Mouse (Mus musculus) forebrain, embryonic 11.5 days (tissue): ENCODE measurements at regions not wholly inside any gene's neighbourhood (a gene's known extent, or its start where the extent isn't known, plus 50 kb on each side); places are given as distances from the start of the nearest gene placed in this dataset.

Experiments used
- ATAC-seq: fragments of 200-750 bp; cut with Nextera tagmentation; replicated peaks from 2 replicates; pipeline ENCODE4 v1.8.0; 2017; ENCODE audit warnings: moderate TSS enrichment; ENCODE audit not compliant: low FRiP score
- DNase-seq: peaks from one replicate; pipeline ENCODE4 v3.0.0-alpha.2; 2017; ENCODE audit warnings: low spot score
- H3K27ac ChIP-seq: fragments of 300-500 bp; sonication (generic); 2 replicates; pipeline ENCODE4 v1.5.1; 2014; ENCODE audit warnings: low read depth, low read length
- H3K27me3 ChIP-seq: fragments of 300-500 bp; sonication (generic); 2 replicates; pipeline ENCODE4 v1.6.1; 2014; ENCODE audit warnings: mild to moderate bottlenecking, low read length, mixed read lengths; ENCODE audit not compliant: control insufficient read depth, insufficient read depth
- H3K36me3 ChIP-seq: fragments of 300-500 bp; sonication (generic); 2 replicates; pipeline ENCODE4 v1.6.1; 2014; ENCODE audit warnings: mild to moderate bottlenecking, low read length, moderate library complexity, mixed read lengths; ENCODE audit not compliant: control insufficient read depth, insufficient read depth
- H3K4me1 ChIP-seq: fragments of 300-500 bp; sonication (generic); replicated peaks from 2 replicates; pipeline ENCODE4 v1.6.1; 2014; ENCODE audit warnings: low read length, mixed read lengths; ENCODE audit not compliant: control insufficient read depth, insufficient read depth
- H3K4me2 ChIP-seq: fragments of 300-500 bp; sonication (generic); 2 replicates; pipeline ENCODE4 v1.6.1; 2014; ENCODE audit warnings: low read depth, mild to moderate bottlenecking, low read length, moderate library complexity, mixed read lengths; ENCODE audit not compliant: severe bottlenecking
- H3K4me3 ChIP-seq: fragments of 300-500 bp; sonication (generic); 2 replicates; pipeline ENCODE4 v1.5.1; 2014; ENCODE audit warnings: low read depth, low read length
- H3K9ac ChIP-seq: fragments of 300-500 bp; sonication (generic); 2 replicates; pipeline ENCODE4 v1.6.1; 2014; ENCODE audit warnings: low read length
- H3K9me3 ChIP-seq: fragments of 300-500 bp; sonication (generic); 2 replicates; pipeline ENCODE4 v1.6.1; 2016; ENCODE audit warnings: low read length, mixed read lengths; ENCODE audit not compliant: control insufficient read depth
- WGBS: fragments of 180-500 bp; shearing (Covaris S2); extraction: QIAGEN DNeasy Blood & Tissue Kit; methylation state at CpG from one replicate; pipeline ENCODE4 v1.1.7; 2014; 5-methylcytosine and 5-hydroxymethylcytosine counted together

GRCm38 (mm10) chr5:46149851-46150615 lies 292.6 kb upstream of the Lcorl start:
- peaks cover 8% of the 10 kb centered on the region; the same call in 1 of the 2 replicates for H3K4me1 ChIP-seq
- H3K4me3 ChIP-seq = no peak overlapping the region
- H3K9ac ChIP-seq = no peak overlapping the region
- no peaks in the 10 kb centered on the region for H3K9me3 ChIP-seq
- 52% methylated on average over 6 of the region's 6 CpGs for WGBS
- no peak overlapping the region for H3K27ac ChIP-seq
- H3K36me3 ChIP-seq = no peaks in the 10 kb centered on the region
- ATAC-seq (no peak), DNase-seq (no peak)
- no peak overlapping the region for H3K4me2 ChIP-seq
- no peaks in the 10 kb centered on the region; the same call in 1 of the 2 replicates for H3K27me3 ChIP-seq

GRCm38 (mm10) chr5:46139024-46139423 lies 281.6 kb upstream of the Lcorl start:
- no peak overlapping the region for H3K9ac ChIP-seq
- no peaks in the 10 kb centered on the region for H3K27me3 ChIP-seq
- no peaks in the 10 kb centered on the region for H3K4me1 ChIP-seq
- 78% methylated on average over 2 of the region's 2 CpGs for WGBS
- no peak overlapping the region for H3K4me3 ChIP-seq
- DNase-seq = no peak
- H3K36me3 ChIP-seq = no peaks in the 10 kb centered on the region
- no peak for ATAC-seq
- no peak overlapping the region for H3K27ac ChIP-seq
- no peak overlapping the region for H3K4me2 ChIP-seq
- no peaks in the 10 kb centered on the region for H3K9me3 ChIP-seq

- Histone ChIP-seq H3K27me3 (no peaks in the 10 kb centered on the region), H3K4me1 (no peaks in the 10 kb centered on the region), H3K4me3 (no peak overlapping the region), H3K4me2 (no peak overlapping the region), H3K27ac (no peak overlapping the region), H3K9me3 (no peaks in the 10 kb centered on the region), H3K9ac (no peak overlapping the region), H3K36me3 (no peaks in the 10 kb centered on the region)
- no peak for DNase-seq
- WGBS = 45% methylated on average over 3 of the region's 3 CpGs
- no peak; the same call in 1 of the 2 replicates for ATAC-seq
Measured at GRCm38 (mm10) chr5:46137695-46138094, 280.3 kb upstream of the Lcorl start.

GRCm38 (mm10) chr5:46108020-46108419 lies 250.6 kb upstream of the Lcorl start:
- Histone ChIP-seq H3K27me3 (no peaks in the 10 kb centered on the region), H3K4me2 (no peak overlapping the region), H3K9me3 (no peaks in the 10 kb centered on the region), H3K9ac (no peak overlapping the region), H3K27ac (no peak overlapping the region), H3K4me1 (no peaks in the 10 kb centered on the region), H3K4me3 (no peak overlapping the region), H3K36me3 (no peaks in the 10 kb centered on the region)
- WGBS = 73% methylated on average over 4 of the region's 4 CpGs
- no peak for ATAC-seq
- DNase-seq = no peak

GRCm38 (mm10) chr5:46103350-46103749 lies 245.9 kb upstream of the Lcorl start:
- DNase-seq (no peak), ATAC-seq (no peak)
- Histone ChIP-seq H3K27me3 (no peaks in the 10 kb centered on the region), H3K9ac (no peak overlapping the region), H3K36me3 (no peaks in the 10 kb centered on the region), H3K4me2 (no peak overlapping the region), H3K4me3 (no peak overlapping the region), H3K27ac (no peak overlapping the region), H3K9me3 (no peaks in the 10 kb centered on the region), H3K4me1 (no peaks in the 10 kb centered on the region)
- 82% methylated on average over 4 of the region's 4 CpGs for WGBS

- Histone ChIP-seq H3K27me3 (no peaks in the 10 kb centered on the region), H3K36me3 (no peaks in the 10 kb centered on the region), H3K9ac (no peak overlapping the region), H3K27ac (no peak overlapping the region), H3K4me2 (no peak overlapping the region), H3K4me1 (no peaks in the 10 kb centered on the region), H3K9me3 (no peaks in the 10 kb centered on the region), H3K4me3 (no peak overlapping the region)
- no peak for DNase-seq
- WGBS = 84% methylated on average over 5 of the region's 5 CpGs
- no peak for ATAC-seq
Measured at GRCm38 (mm10) chr5:46092549-46092948, 235.1 kb upstream of the Lcorl start.

GRCm38 (mm10) chr5:46086885-46087284 lies 229.5 kb upstream of the Lcorl start:
- H3K36me3 ChIP-seq = no peaks in the 10 kb centered on the region
- no peaks in the 10 kb centered on the region for H3K4me1 ChIP-seq
- H3K9me3 ChIP-seq = no peaks in the 10 kb centered on the region
- H3K4me3 ChIP-seq = no peak overlapping the region
- no peak for DNase-seq
- no peak overlapping the region for H3K27ac ChIP-seq
- H3K27me3 ChIP-seq = no peaks in the 10 kb centered on the region
- H3K4me2 ChIP-seq = no peak overlapping the region
- no peak for ATAC-seq
- H3K9ac ChIP-seq = no peak overlapping the region
- 87% methylated on average over 1 of the region's 1 CpGs for WGBS

GRCm38 (mm10) chr5:46083293-46083692 lies 225.9 kb upstream of the Lcorl start:
- no peak for ATAC-seq

GRCm38 (mm10) chr5:46073744-46074143 lies 216.3 kb upstream of the Lcorl start:
- DNase-seq (no peak), ATAC-seq (no peak)
- H3K4me3 ChIP-seq = no peak overlapping the region
- no peak overlapping the region for H3K4me2 ChIP-seq
- no peak overlapping the region for H3K27ac ChIP-seq
- whole genome bisulfite sequencing = 83% methylated on average over 1 of the region's 1 CpGs
- H3K9me3 ChIP-seq = no peaks in the 10 kb centered on the region
- H3K4me1 ChIP-seq = 0 out of 2 replicates have a peak, but pooled peaks cover 2% of the 10 kb centered on the region
- no peak overlapping the region for H3K9ac ChIP-seq
- H3K36me3 ChIP-seq = no peaks in the 10 kb centered on the region
- H3K27me3 ChIP-seq = no peaks in the 10 kb centered on the region

More at GRCm38 (mm10) chr5:46083293-46083692, 225.9 kb upstream of the Lcorl start:
- no peak overlapping the region for H3K9ac ChIP-seq
- H3K4me3 ChIP-seq = no peak overlapping the region
- no peaks in the 10 kb centered on the region for H3K36me3 ChIP-seq
- no peaks in the 10 kb centered on the region for H3K27me3 ChIP-seq
- H3K4me2 ChIP-seq = no peak overlapping the region
- 87% methylated on average over 2 of the region's 2 CpGs for WGBS
- H3K4me1 ChIP-seq = no peaks in the 10 kb centered on the region
- H3K9me3 ChIP-seq = no peaks in the 10 kb centered on the region
- DNase-seq = no peak
- H3K27ac ChIP-seq = no peak overlapping the region
